Mouse (Mus musculus) granulocyte monocyte progenitor cell, adult 5-6 weeks (primary cell): ENCODE measurements around the gene Gopc. TPM values are rescaled to one million over a fixed set of nuclear protein-coding genes. Genes with fewer than 3 reads are reported as not detected.
"Not testable (repeated sequence)": the region's sequence is repeated elsewhere in the genome, so short reads cannot be mapped to it uniquely, and the experiment has no call there.

Experiments
- ATAC-seq: replicated peaks from 2 replicates; pipeline ENCODE4 v1.8.0; 2016; ENCODE audit warnings: mild to moderate bottlenecking, moderate TSS enrichment, inconsistent platforms; ENCODE audit not compliant: poor library complexity, severe bottlenecking
- total RNA-seq, 2 experiments: library from RNA; stranded (forward) in 1 of 2; stranded (reverse) in 1 of 2; fragments of 200-712, 200-1000 nt in 1 of 2; fragments of >200 nt in 1 of 2; fragmentation: Nextera tagmentation in 1 of 2; gene quantifications; 2 replicates each; pipeline ENCODE4 v1.2.3; 2014 to 2017

The Gopc gene
- total RNA-seq, 2 experiments from 2014 or later, result 16.6 to 16.8 TPM

DNA sequence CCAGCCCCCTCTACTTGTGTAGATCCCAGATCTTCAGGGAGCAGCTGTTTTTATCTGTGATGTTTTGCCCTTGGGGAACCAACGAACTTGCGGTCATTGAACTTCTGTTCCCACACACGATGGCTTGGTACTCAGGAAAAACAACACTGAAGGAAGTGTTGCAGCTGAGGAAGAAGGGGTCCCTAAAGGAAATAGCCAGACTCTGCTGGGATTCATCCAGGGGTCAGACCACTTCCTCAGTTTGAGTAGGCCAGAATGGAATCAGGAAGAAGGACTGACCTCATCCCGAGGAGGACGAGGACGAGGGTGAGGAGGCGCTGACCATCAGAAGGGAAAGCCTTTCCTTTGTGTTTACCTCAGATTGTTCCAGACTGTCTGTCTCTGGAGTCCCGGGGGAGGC lies 72.7 kb downstream of the Gopc start:
- no peak for ATAC-seq

GRCm38 (mm10) chr10:52304574-52304973 lies 77.3 kb downstream of the Gopc start:
- no peak for ATAC-seq

DNA sequence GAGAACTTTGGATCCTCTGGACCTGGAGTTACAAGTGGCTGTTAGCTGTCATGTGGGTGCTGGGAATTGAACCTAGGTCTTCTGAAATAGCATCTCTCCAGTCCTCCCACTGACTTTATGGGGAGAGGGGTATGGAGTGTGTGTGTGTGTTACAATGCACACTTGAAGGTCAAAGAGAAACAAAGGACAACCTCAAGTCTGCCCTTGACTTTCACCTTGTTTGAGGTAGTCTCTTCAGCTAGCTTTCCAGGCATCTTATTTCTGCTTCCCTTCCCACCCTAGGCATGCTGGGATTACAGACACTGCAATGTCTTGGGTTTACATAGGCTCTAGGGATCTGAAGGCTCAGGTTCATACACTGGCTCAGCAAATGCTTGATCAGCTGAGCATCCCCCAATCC lies 79.7 kb downstream of the Gopc start:
- ATAC-seq, result no peak

DNA sequence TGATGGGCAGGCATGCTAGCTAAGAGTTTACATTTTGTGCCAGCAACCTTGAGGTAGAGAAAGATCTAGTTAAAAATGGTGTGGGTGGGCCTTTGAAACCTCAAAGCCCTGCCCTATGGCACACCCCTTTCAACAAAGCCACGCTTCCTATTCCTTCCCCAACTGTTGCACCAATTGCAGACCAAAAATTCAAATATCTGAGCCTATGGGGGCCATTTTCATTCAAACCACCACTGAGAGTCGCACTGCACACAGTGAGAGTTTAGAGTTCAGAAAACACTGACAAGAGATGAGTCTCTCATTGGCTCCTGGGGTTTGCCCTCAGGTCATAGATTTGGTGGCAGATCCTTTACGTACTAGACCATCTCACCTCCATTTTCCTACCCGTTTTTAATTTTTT lies 80.2 kb downstream of the Gopc start:
- no peak for ATAC-seq

DNA sequence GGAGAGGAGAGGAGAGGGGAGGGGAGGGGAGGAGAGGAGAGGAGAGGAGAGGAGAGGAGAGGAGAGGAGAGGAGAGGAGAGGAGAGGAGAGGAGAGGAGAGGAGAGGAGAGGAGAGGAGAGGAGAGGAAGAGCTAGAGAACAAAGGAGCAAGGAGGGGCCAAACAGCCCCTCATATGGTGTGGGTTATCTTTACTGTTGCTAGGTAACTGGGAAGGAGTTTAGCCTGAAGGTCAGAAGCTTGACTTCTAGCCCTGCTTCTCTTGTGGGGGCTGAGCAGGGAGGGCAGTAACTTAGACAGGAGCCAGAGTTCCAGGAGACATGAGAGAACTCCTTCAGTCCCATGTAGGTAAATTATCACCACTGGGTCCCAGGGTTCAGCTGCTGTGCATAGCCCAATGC lies 83.4 kb downstream of the Gopc start:
- not testable (repeated sequence) for ATAC-seq

- no peak for ATAC-seq
These were observed 86.0 kb downstream of the Gopc start for GRCm38 (mm10) chr10:52295934-52296333.

DNA sequence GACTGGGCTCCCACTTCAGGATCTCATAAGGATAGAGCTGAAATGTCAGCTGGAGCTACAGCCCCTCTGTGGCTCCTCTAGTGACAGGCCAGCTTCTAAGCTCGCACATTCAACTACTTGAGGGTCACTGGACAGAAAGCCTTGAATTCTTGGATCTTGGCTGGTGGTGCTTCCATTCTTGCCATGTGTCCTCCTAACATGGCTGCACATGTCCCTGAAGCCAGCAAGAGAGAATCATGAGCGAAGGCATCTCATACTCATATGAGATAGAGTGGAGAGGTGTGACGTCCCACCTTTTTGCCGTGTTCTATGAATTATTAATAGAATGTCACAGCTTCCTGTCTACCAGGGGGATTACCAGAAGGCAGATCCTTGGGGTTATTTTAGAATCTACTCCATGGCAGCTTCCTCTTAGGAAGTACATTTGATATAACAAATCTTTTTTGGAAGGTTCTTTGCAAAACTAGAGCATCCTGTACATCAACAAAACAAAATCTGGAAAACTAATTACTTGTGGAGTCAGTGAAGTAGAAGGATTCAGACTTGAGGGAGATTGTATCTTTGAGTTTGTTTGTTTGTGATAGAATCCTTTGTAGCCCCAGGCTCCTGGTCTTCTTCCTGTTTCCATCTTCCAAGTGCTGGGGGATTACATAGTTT lies 87.9 kb downstream of the Gopc start:
- ATAC-seq, result no peak

- not testable (repeated sequence) for ATAC-seq
These were observed 89.5 kb downstream of the Gopc start for GRCm38 (mm10) chr10:52292391-52292790.

DNA sequence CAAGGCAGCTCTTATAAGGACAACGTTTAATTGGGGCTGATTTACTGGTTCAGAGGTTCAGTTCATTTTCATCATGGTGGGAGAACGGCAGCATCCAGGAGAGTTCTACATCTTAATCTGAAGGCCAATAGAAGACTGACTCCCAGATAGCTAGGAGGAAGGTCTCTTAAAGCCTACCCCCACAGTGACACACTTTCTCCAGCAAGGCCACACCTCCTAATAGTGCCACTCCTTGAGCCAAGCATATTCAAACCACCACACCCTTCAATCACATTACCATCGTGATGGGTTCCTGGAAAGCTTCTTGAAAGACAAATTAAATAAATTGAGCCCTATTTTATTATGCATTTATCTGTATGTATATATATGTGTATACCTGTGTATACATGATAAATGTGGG lies 92.7 kb downstream of the Gopc start:
- ATAC-seq, result no peak

- ATAC-seq, result no peak
These were observed 93.9 kb downstream of the Gopc start for GRCm38 (mm10) chr10:52287852-52288533.

Other genes starting within 250 kb of the Gopc start
- not detected in 2 replicates for gene Ros1, start 186.9 kb downstream of the Gopc start, total RNA-seq (2014; fragmentation: Nextera tagmentation)
- not detected in 2 replicates for gene Ros1, start 186.9 kb downstream of the Gopc start, total RNA-seq (2017)
- 0.09 TPM in 1 of 2 replicates, not detected in the other for gene Dcbld1, start 148.5 kb downstream of the Gopc start, total RNA-seq (2014; fragmentation: Nextera tagmentation)
- gene Dcbld1, start 148.5 kb downstream of the Gopc start, total RNA-seq (2017), result 0.10 TPM in 1 of 2 replicates, not detected in the other
- not detected in 2 replicates for gene Gm26741, start 23.4 kb downstream of the Gopc start, total RNA-seq (2014; fragmentation: Nextera tagmentation)
- not detected in 2 replicates for gene Gm26741, start 23.4 kb downstream of the Gopc start, total RNA-seq (2017)
- gene Nepn, start 6.8 kb upstream of the Gopc start, total RNA-seq (2014; fragmentation: Nextera tagmentation), result not detected in 2 replicates
- gene Nepn, start 6.8 kb upstream of the Gopc start, total RNA-seq (2017), result not detected in 2 replicates
- 26.1 and 31.0 TPM in 2 replicates for gene Nus1, start 35.4 kb upstream of the Gopc start, total RNA-seq (2014; fragmentation: Nextera tagmentation)
- 25.9 and 29.8 TPM in 2 replicates for gene Nus1, start 35.4 kb upstream of the Gopc start, total RNA-seq (2017)